Mouse (Mus musculus): ENCODE measurements at regions not wholly inside any gene's neighbourhood (a gene's known extent, or its start where the extent isn't known, plus 50 kb on each side); places are given as distances from the start of the nearest gene placed in this dataset.

DNA sequence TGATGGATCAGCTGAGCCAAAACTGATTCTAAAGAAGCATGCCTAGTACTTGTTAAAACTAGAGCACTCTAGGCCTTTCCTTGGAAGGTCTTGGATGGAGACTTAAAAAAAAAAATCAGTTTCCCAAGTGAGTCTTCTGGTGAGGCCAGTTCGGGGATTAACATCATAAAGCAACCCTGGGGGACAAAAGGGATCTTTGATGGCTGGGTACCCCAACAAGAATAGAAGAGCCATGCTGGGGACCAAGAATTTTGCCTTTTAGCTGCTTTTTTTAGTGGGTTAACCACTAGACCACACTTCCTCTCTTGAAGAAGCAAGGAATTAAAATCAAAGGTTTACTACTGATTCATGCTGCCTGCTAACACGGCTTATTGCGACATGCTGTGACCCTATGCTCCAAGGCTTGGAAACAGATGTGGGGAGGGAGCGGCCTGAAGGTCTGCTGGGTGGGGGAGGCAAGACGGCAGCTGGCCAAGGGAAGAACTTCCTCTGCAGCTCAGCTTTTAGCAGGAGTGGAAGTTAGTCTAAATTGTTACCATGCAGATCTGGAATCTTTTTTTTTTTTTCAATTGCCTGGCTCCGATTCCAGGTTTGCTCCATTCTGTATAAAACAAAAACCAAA, 102.1 kb upstream of the Spred1 start:
- TF ChIP-seq CTCF (IDR thresholded peaks at IDR 0.05; ENCODE audit: control insufficient read depth, insufficient read depth, insufficient replicate concordance, low read depth, low read length): no peak
- no peak for TF ChIP-seq POLR2A (IDR thresholded peaks at IDR 0.05; ENCODE audit: control insufficient read depth, low read depth, low read length)
